Mouse (Mus musculus): Measurements from ENCODE around the gene Kcnn3.

DNA sequence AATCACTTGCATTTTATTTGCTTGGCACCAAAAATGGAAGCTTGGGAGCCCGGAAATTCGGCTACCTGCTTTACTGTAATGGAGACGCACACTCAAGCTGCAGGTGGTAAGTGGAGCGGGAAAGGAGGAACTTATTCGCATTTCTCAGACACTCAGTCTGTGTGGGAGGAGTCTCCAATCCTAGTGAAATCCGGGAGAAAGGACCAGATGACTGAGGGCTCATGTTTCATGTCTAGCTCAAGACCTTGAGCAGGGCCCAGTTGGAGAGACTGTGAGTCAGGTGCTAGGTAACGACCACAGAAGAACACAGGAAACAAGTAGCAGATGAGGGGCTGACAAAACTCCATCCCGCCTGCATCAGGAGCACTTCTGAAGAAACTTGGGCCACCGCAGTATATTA lies 171.8 kb downstream of the Kcnn3 start:
- TF ChIP-seq POLR2A (IDR thresholded peaks at IDR 0.05; ENCODE audit: control insufficient read depth, low read depth, low read length): no peak
- TF ChIP-seq CTCF (IDR thresholded peaks at IDR 0.05; ENCODE audit: control insufficient read depth, insufficient read depth, insufficient replicate concordance, low read depth, low read length): no peak
